Comparison of ENCODE assay signal across 25 mouse cellular contexts in the genomic region with DNA sequence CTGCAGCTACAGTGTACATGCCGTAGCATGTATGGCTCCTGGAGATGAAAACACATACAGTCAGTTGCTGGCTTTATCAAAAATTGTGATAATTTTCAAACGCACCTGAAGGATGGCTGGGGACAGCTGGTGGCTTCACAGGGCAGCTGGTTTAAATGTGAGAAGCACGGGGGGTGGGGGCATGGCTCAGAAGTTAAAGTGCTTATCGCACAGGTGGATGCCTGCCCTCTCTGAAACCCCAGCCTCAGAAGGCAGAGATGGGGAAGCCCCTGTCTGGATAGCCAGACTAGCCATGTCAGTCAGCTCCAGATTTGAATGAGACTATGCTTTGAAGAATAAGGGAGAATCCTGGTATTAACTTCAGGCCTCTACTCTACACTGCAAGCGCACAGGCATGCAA.
"Had no signal": no experiment of that assay in that cellular context is flagged by ENCODE, and none has a peak within 500 bp of the region (broad histone marks: within the 10 kb centered on the region; RNA-seq: fewer than 3 reads in every experiment).

No protein-coding gene starts in this region.

- H3K4me3 ChIP-seq: embryonic facial prominence, embryonic 10.5 days; embryonic facial prominence, embryonic 12.5 days; embryonic facial prominence, embryonic 13.5 days; embryonic facial prominence, embryonic 15.5 days; erythroblast, embryonic 14.5 days; forebrain, embryonic 10.5 days; forebrain, embryonic 12.5 days; forebrain, embryonic 13.5 days; forebrain, embryonic 15.5 days; gastrocnemius, adult 2 months; heart, adult 2 months had no signal

- H3K36me3 ChIP-seq: embryonic facial prominence, embryonic 10.5 days; embryonic facial prominence, embryonic 12.5 days; embryonic facial prominence, embryonic 13.5 days; embryonic facial prominence, embryonic 15.5 days; forebrain, embryonic 10.5 days; forebrain, embryonic 12.5 days; forebrain, embryonic 15.5 days had no signal

- DNase-seq: cerebellum, adult 9-10 months; cerebellum, adult 9-11 months; cerebellum, postnatal 10 days; cerebellum, postnatal 14 days; cerebellum, postnatal 25 days; cerebellum, postnatal 36 days; embryo, embryonic 11 days; forebrain, postnatal 0 days; gastrocnemius, adult 2 months; gastrocnemius, postnatal 10 days; gastrocnemius, postnatal 14 days; gastrocnemius, postnatal 25 days; gastrocnemius, postnatal 36 days; heart, adult 11 months; heart, adult 18-20 months; heart, adult 2 months had no signal

- H3K27ac ChIP-seq: embryonic facial prominence, embryonic 10.5 days; embryonic facial prominence, embryonic 12.5 days; embryonic facial prominence, embryonic 13.5 days; embryonic facial prominence, embryonic 15.5 days; forebrain, embryonic 10.5 days; forebrain, embryonic 12.5 days; forebrain, embryonic 13.5 days; forebrain, embryonic 15.5 days; gastrocnemius, adult 2 months; heart, adult 2 months had no signal

- H3K4me2 ChIP-seq: embryonic facial prominence, embryonic 12.5 days; embryonic facial prominence, embryonic 13.5 days; embryonic facial prominence, embryonic 15.5 days; forebrain, embryonic 12.5 days; forebrain, embryonic 13.5 days; forebrain, embryonic 15.5 days had no signal

- H3K27me3 ChIP-seq: embryonic facial prominence, embryonic 12.5 days; embryonic facial prominence, embryonic 13.5 days; embryonic facial prominence, embryonic 15.5 days; forebrain, embryonic 12.5 days; forebrain, embryonic 13.5 days; forebrain, embryonic 15.5 days had no signal

- H3K9ac ChIP-seq: embryonic facial prominence, embryonic 12.5 days; embryonic facial prominence, embryonic 13.5 days; embryonic facial prominence, embryonic 15.5 days; forebrain, embryonic 12.5 days; forebrain, embryonic 13.5 days; forebrain, embryonic 15.5 days; forebrain, postnatal 0 days had no signal

- H3K9me3 ChIP-seq: embryonic facial prominence, embryonic 10.5 days; embryonic facial prominence, embryonic 12.5 days; embryonic facial prominence, embryonic 13.5 days; embryonic facial prominence, embryonic 15.5 days; forebrain, embryonic 10.5 days; forebrain, embryonic 12.5 days; forebrain, embryonic 13.5 days; forebrain, embryonic 15.5 days had no signal

- H3K4me1 ChIP-seq: embryonic facial prominence, embryonic 10.5 days; embryonic facial prominence, embryonic 12.5 days; embryonic facial prominence, embryonic 13.5 days; embryonic facial prominence, embryonic 15.5 days; forebrain, embryonic 10.5 days; forebrain, embryonic 12.5 days; forebrain, embryonic 13.5 days; forebrain, embryonic 15.5 days had no signal
